Mouse (Mus musculus): ENCODE measurements at regions not wholly inside any gene's neighbourhood (a gene's known extent, or its start where the extent isn't known, plus 50 kb on each side); places are given as distances from the start of the nearest gene placed in this dataset.

GRCm38 (mm10) chr12:107583151-107583720, 94.8 kb downstream of the 3110018I06Rik start:
- Histone ChIP-seq H3K27me3 (ENCODE audit: control insufficient read depth, insufficient read depth, insufficient read length) (no peaks in the 10 kb centered on the region), H3K4me3 (no peak overlapping the region), H3K79me2 (ENCODE audit: control insufficient read depth, insufficient read depth) (no peaks in the 10 kb centered on the region), H3K4me2 (ENCODE audit: low read depth) (no peak overlapping the region), H3K36me3 (ENCODE audit: control insufficient read depth, insufficient read depth) (no peaks in the 10 kb centered on the region), H3ac (ENCODE audit: control insufficient read depth, insufficient read length) (no peak overlapping the region)
- no peak for TF ChIP-seq TCF12 (IDR thresholded peaks at IDR 0.05; ENCODE audit: insufficient read depth, poor library complexity, severe bottlenecking)
- TF ChIP-seq MAX (IDR thresholded peaks at IDR 0.05; ENCODE audit: low read depth) = no peak
- no peak for TF ChIP-seq MYOD1 (IDR thresholded peaks at IDR 0.05; ENCODE audit: control insufficient read depth in 1 of 3, insufficient read length in 2 of 3, low read depth in 2 of 3)
- no peak for TF ChIP-seq POLR2AphosphoS2 (IDR thresholded peaks at IDR 0.05; ENCODE audit: insufficient read length, low read depth)
- TF ChIP-seq USF1 (IDR thresholded peaks at IDR 0.05; ENCODE audit: low read depth) = no peak
- TF ChIP-seq REST (IDR thresholded peaks at IDR 0.05; ENCODE audit: insufficient read depth, insufficient read length) = no peak
- no peak for TF ChIP-seq E2F4 (IDR thresholded peaks at IDR 0.05; ENCODE audit: insufficient read depth)
- TF ChIP-seq MYOG (IDR thresholded peaks at IDR 0.05; ENCODE audit: control insufficient read depth in 1 of 3, insufficient read depth in 1 of 3, insufficient read length in 2 of 3, low read depth in 2 of 3) = no peak
- no peak for TF ChIP-seq SRF (IDR thresholded peaks at IDR 0.05; ENCODE audit: control insufficient read depth, insufficient read length, low read depth)

- no peaks in the 10 kb centered on the region for H3K27me3 ChIP-seq (ENCODE audit: control insufficient read depth, insufficient read depth, insufficient read length)
These were observed 97.3 kb downstream of the 3110018I06Rik start for GRCm38 (mm10) chr12:107585696-107586225.

GRCm38 (mm10) chr12:107596236-107596635, 107.8 kb downstream of the 3110018I06Rik start:
- Histone ChIP-seq H3K4me2 (ENCODE audit: low read depth) (no peak overlapping the region), H3ac (ENCODE audit: control insufficient read depth, insufficient read length) (no peak overlapping the region), H3K4me3 (no peak overlapping the region), H3K79me2 (ENCODE audit: control insufficient read depth, insufficient read depth) (no peaks in the 10 kb centered on the region), H3K36me3 (ENCODE audit: control insufficient read depth, insufficient read depth) (no peaks in the 10 kb centered on the region), H3K27me3 (ENCODE audit: control insufficient read depth, insufficient read depth, insufficient read length) (no peaks in the 10 kb centered on the region)
- TF ChIP-seq POLR2A (IDR thresholded peaks at IDR 0.05; ENCODE audit: insufficient read length, low read depth) (no peak), MAX (IDR thresholded peaks at IDR 0.05; ENCODE audit: low read depth) (no peak), USF1 (IDR thresholded peaks at IDR 0.05; ENCODE audit: low read depth) (no peak), SRF (IDR thresholded peaks at IDR 0.05; ENCODE audit: control insufficient read depth, insufficient read length, low read depth) (no peak), MYOG (IDR thresholded peaks at IDR 0.05; ENCODE audit: control insufficient read depth in 1 of 3, insufficient read depth in 1 of 3, insufficient read length in 2 of 3, low read depth in 2 of 3) (no peak), POLR2AphosphoS2 (IDR thresholded peaks at IDR 0.05; ENCODE audit: insufficient read length, low read depth) (no peak), CEBPB (IDR thresholded peaks at IDR 0.05; ENCODE audit: insufficient read depth, poor library complexity, severe bottlenecking) (no peak), REST (IDR thresholded peaks at IDR 0.05; ENCODE audit: insufficient read depth, insufficient read length) (no peak), TCF12 (IDR thresholded peaks at IDR 0.05; ENCODE audit: insufficient read depth, poor library complexity, severe bottlenecking) (no peak), MYOD1 (IDR thresholded peaks at IDR 0.05; ENCODE audit: control insufficient read depth in 1 of 3, insufficient read length in 2 of 3, low read depth in 2 of 3) (no peak), TCF3 (IDR thresholded peaks at IDR 0.05; ENCODE audit: insufficient read length, low read depth) (no peak), E2F4 (IDR thresholded peaks at IDR 0.05; ENCODE audit: insufficient read depth) (no peak)

More at GRCm38 (mm10) chr12:107585696-107586225, 97.3 kb downstream of the 3110018I06Rik start:
- H3ac ChIP-seq (ENCODE audit: control insufficient read depth, insufficient read length) = no peak overlapping the region
- no peak overlapping the region for H3K4me2 ChIP-seq (ENCODE audit: low read depth)
- H3K79me2 ChIP-seq (ENCODE audit: control insufficient read depth, insufficient read depth) = no peaks in the 10 kb centered on the region
- TF ChIP-seq TCF3 (IDR thresholded peaks at IDR 0.05; ENCODE audit: insufficient read length, low read depth) (no peak), CEBPB (IDR thresholded peaks at IDR 0.05; ENCODE audit: insufficient read depth, poor library complexity, severe bottlenecking) (no peak), MYOD1 (IDR thresholded peaks at IDR 0.05; ENCODE audit: control insufficient read depth in 1 of 3, insufficient read length in 2 of 3, low read depth in 2 of 3) (no peak), SRF (IDR thresholded peaks at IDR 0.05; ENCODE audit: control insufficient read depth, insufficient read length, low read depth) (no peak), TCF12 (IDR thresholded peaks at IDR 0.05; ENCODE audit: insufficient read depth, poor library complexity, severe bottlenecking) (no peak), POLR2A (IDR thresholded peaks at IDR 0.05; ENCODE audit: insufficient read length, low read depth) (no peak), E2F4 (IDR thresholded peaks at IDR 0.05; ENCODE audit: insufficient read depth) (no peak), MAX (IDR thresholded peaks at IDR 0.05; ENCODE audit: low read depth) (no peak), POLR2AphosphoS2 (IDR thresholded peaks at IDR 0.05; ENCODE audit: insufficient read length, low read depth) (no peak), USF1 (IDR thresholded peaks at IDR 0.05; ENCODE audit: low read depth) (no peak), REST (IDR thresholded peaks at IDR 0.05; ENCODE audit: insufficient read depth, insufficient read length) (no peak), MYOG (IDR thresholded peaks at IDR 0.05; ENCODE audit: control insufficient read depth in 1 of 3, insufficient read depth in 1 of 3, insufficient read length in 2 of 3, low read depth in 2 of 3) (no peak)
- no peak overlapping the region for H3K4me3 ChIP-seq
- no peaks in the 10 kb centered on the region for H3K36me3 ChIP-seq (ENCODE audit: control insufficient read depth, insufficient read depth)

DNA sequence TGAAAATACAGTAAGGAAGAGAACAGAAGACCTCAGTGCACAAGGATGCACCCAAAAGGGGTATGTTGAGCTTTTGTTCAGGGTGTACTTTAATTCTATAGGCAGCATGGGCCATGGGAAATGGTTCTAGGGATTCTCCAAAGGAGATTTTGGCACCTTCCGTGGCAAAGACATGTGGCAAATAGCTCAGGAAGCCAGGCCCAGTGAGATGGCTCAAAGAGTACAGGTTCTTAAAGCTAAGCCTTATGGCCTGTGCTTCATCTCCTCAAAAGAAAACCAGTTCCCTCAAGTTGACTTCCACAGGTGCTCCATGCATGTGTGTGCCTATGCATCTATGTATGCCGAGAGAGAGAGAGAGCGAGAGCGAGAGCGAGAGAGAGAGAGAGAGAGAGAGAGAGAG, 112.1 kb downstream of the 3110018I06Rik start:
- Histone ChIP-seq H3K79me2 (ENCODE audit: control insufficient read depth, insufficient read depth) (no peaks in the 10 kb centered on the region), H3K4me3 (no peak overlapping the region), H3K27me3 (ENCODE audit: control insufficient read depth, insufficient read depth, insufficient read length) (no peaks in the 10 kb centered on the region), H3K36me3 (ENCODE audit: control insufficient read depth, insufficient read depth) (no peaks in the 10 kb centered on the region), H3ac (ENCODE audit: control insufficient read depth, insufficient read length) (no peak overlapping the region), H3K4me2 (ENCODE audit: low read depth) (no peak overlapping the region)
- no peak for TF ChIP-seq POLR2AphosphoS2 (IDR thresholded peaks at IDR 0.05; ENCODE audit: insufficient read length, low read depth)
- no peak for TF ChIP-seq MAX (IDR thresholded peaks at IDR 0.05; ENCODE audit: low read depth)
- no peak for TF ChIP-seq MYOG (IDR thresholded peaks at IDR 0.05; ENCODE audit: control insufficient read depth in 1 of 3, insufficient read depth in 1 of 3, insufficient read length in 2 of 3, low read depth in 2 of 3)
- TF ChIP-seq TCF12 (IDR thresholded peaks at IDR 0.05; ENCODE audit: insufficient read depth, poor library complexity, severe bottlenecking) = no peak
- no peak for TF ChIP-seq MYOD1 (IDR thresholded peaks at IDR 0.05; ENCODE audit: control insufficient read depth in 1 of 3, insufficient read length in 2 of 3, low read depth in 2 of 3)
- TF ChIP-seq TCF3 (IDR thresholded peaks at IDR 0.05; ENCODE audit: insufficient read length, low read depth) = no peak
- TF ChIP-seq E2F4 (IDR thresholded peaks at IDR 0.05; ENCODE audit: insufficient read depth) = no peak
- no peak for TF ChIP-seq SRF (IDR thresholded peaks at IDR 0.05; ENCODE audit: control insufficient read depth, insufficient read length, low read depth)
- no peak for TF ChIP-seq REST (IDR thresholded peaks at IDR 0.05; ENCODE audit: insufficient read depth, insufficient read length)
- TF ChIP-seq USF1 (IDR thresholded peaks at IDR 0.05; ENCODE audit: low read depth) = no peak
- TF ChIP-seq CEBPB (IDR thresholded peaks at IDR 0.05; ENCODE audit: insufficient read depth, poor library complexity, severe bottlenecking) = no peak
- no peak for TF ChIP-seq POLR2A (IDR thresholded peaks at IDR 0.05; ENCODE audit: insufficient read length, low read depth)
